Mouse (Mus musculus): Measurements from ENCODE around the gene Jam3. TPM values are rescaled to one million over a fixed set of nuclear protein-coding genes. Genes with fewer than 3 reads are reported as not detected.

The Jam3 gene
- polyA plus RNA-seq, 1 experiment = not detected

DNA sequence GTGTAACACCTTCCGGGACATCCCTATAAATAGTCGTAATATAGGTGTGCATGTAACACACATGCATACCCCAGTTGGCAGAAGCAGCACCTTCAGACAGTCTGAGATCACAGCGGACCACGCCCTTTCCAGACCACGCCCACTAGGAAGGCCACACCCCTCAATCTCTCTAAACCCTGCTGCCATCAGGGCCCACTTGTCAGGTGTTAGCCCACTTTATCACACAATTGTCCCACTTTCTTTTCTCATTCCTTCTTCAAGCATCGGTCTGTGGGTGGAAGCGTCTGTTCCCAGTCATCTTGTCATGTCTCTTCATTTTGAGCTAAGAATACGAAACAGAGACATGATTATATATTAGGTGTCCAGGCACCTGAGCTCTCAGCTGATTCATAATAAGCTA, 35.2 kb upstream of the Jam3 start:
- Histone ChIP-seq H3K4me3 (ENCODE audit: insufficient read depth, low read depth, low read length) (no peak overlapping the region), H3K27ac (ENCODE audit: insufficient read depth, low read depth, low read length) (no peak overlapping the region), H3K4me1 (ENCODE audit: control insufficient read depth, insufficient read depth, low read length) (peaks cover 24% of the 10 kb centered on the region)
- no peak for TF ChIP-seq CTCF (IDR thresholded peaks at IDR 0.05; ENCODE audit: insufficient read depth, low read depth, low read length)
- TF ChIP-seq POLR2A (IDR thresholded peaks at IDR 0.05; ENCODE audit: insufficient read depth, low read depth, low read length) = no peak
- 87% methylated on average over 8 of the region's 8 CpGs for WGBS

DNA sequence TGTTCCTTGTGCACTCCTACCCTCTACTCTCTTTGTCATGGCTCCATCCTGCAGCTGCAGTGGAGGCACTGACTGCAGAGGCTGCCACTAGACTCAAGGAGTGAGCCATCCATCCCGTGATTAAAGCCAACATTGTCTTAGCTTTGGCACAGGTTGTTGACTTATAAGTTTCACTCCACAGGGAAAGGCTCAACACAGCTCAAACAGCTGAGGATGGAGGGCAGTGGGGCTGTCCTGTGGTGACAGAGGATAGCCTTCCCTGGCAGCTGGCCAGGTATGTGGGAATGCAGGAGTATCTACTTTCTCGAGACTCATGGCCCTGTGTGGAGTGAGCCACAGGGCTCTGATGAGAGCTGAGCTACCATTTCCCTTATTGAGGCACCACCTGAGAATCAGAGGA, 34.1 kb upstream of the Jam3 start:
- peaks cover 24% of the 10 kb centered on the region for H3K4me1 ChIP-seq (ENCODE audit: control insufficient read depth, insufficient read depth, low read length)
- WGBS = 80% methylated on average over 2 of the region's 2 CpGs
- TF ChIP-seq POLR2A (IDR thresholded peaks at IDR 0.05; ENCODE audit: insufficient read depth, low read depth, low read length) = no peak
- TF ChIP-seq CTCF (IDR thresholded peaks at IDR 0.05; ENCODE audit: insufficient read depth, low read depth, low read length) = no peak
- H3K4me3 ChIP-seq (ENCODE audit: insufficient read depth, low read depth, low read length) = no peak overlapping the region
- H3K27ac ChIP-seq (ENCODE audit: insufficient read depth, low read depth, low read length) = no peak overlapping the region

GRCm38 (mm10) chr9:27188677-27189241, 33.5 kb upstream of the Jam3 start:
- Histone ChIP-seq H3K27ac (ENCODE audit: insufficient read depth, low read depth, low read length) (no peak overlapping the region), H3K4me1 (ENCODE audit: control insufficient read depth, insufficient read depth, low read length) (peaks cover 24% of the 10 kb centered on the region), H3K4me3 (ENCODE audit: insufficient read depth, low read depth, low read length) (no peak overlapping the region)
- 89% methylated on average over 7 of the region's 7 CpGs for WGBS
- TF ChIP-seq POLR2A (IDR thresholded peaks at IDR 0.05; ENCODE audit: insufficient read depth, low read depth, low read length) (no peak), CTCF (IDR thresholded peaks at IDR 0.05; ENCODE audit: insufficient read depth, low read depth, low read length) (no peak)

DNA sequence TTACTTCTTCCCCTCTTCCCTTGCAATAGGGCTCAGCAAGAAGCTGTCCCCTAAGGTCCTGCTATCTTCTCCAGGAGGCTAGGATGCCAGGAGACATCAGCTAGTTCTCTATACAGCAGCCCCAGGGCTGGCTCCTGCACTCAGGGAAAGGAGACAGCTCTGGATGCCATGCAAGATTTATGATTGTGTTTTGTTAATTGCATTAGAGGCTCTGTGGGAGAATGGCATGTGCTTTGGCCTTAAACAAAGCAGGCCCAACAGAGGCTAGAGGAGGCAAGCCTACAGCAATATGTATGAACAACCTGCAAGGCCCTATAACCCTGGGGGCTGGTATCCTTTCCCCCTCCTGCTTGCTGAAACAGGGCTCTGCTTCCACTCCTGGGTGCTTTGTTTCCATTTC, 30.6 kb upstream of the Jam3 start:
- no peaks in the 10 kb centered on the region for H3K4me1 ChIP-seq (ENCODE audit: control insufficient read depth, insufficient read depth, low read length)
- TF ChIP-seq CTCF (IDR thresholded peaks at IDR 0.05; ENCODE audit: insufficient read depth, low read depth, low read length) = no peak
- no peak for TF ChIP-seq POLR2A (IDR thresholded peaks at IDR 0.05; ENCODE audit: insufficient read depth, low read depth, low read length)

GRCm38 (mm10) chr9:27182087-27182486, 26.9 kb upstream of the Jam3 start:
- 89% methylated on average over 5 of the region's 5 CpGs for WGBS
- no peak for TF ChIP-seq POLR2A (IDR thresholded peaks at IDR 0.05; ENCODE audit: insufficient read depth, low read depth, low read length)
- no peak for TF ChIP-seq CTCF (IDR thresholded peaks at IDR 0.05; ENCODE audit: insufficient read depth, low read depth, low read length)
- H3K27ac ChIP-seq (ENCODE audit: insufficient read depth, low read depth, low read length) = no peak overlapping the region
- H3K4me1 ChIP-seq (ENCODE audit: control insufficient read depth, insufficient read depth, low read length) = no peaks in the 10 kb centered on the region
- no peak overlapping the region for H3K4me3 ChIP-seq (ENCODE audit: insufficient read depth, low read depth, low read length)

More for the DNA sequence above, 30.6 kb upstream of the Jam3 start:
- no peak overlapping the region for H3K4me3 ChIP-seq (ENCODE audit: insufficient read depth, low read depth, low read length)
- no peak overlapping the region for H3K27ac ChIP-seq (ENCODE audit: insufficient read depth, low read depth, low read length)

DNA sequence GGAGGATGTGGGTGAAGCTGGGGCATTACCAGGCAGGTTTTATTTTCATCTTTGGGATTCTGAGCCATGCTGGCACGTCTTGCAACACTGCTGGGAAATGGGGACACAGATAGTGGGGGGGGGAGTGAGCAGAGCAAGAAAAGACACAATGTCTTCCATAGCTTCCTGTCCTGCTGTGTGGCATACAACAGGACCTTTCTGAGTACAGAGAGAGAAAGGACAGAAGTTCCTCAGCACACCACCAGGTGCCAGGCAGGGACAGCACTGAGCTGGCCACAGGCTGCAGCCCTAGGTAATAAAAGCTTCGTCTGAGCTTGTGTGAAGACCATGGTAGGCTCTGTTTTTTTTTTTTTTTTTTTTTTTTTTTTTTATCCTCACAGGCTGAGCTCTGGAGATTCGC, 25.3 kb upstream of the Jam3 start:
- TF ChIP-seq CTCF (IDR thresholded peaks at IDR 0.05; ENCODE audit: insufficient read depth, low read depth, low read length) (no peak), POLR2A (IDR thresholded peaks at IDR 0.05; ENCODE audit: insufficient read depth, low read depth, low read length) (no peak)
- no peak overlapping the region for H3K4me3 ChIP-seq (ENCODE audit: insufficient read depth, low read depth, low read length)
- H3K4me1 ChIP-seq (ENCODE audit: control insufficient read depth, insufficient read depth, low read length) = no peaks in the 10 kb centered on the region
- no peak overlapping the region for H3K27ac ChIP-seq (ENCODE audit: insufficient read depth, low read depth, low read length)
- WGBS = 65% methylated on average over 3 of the region's 3 CpGs

DNA sequence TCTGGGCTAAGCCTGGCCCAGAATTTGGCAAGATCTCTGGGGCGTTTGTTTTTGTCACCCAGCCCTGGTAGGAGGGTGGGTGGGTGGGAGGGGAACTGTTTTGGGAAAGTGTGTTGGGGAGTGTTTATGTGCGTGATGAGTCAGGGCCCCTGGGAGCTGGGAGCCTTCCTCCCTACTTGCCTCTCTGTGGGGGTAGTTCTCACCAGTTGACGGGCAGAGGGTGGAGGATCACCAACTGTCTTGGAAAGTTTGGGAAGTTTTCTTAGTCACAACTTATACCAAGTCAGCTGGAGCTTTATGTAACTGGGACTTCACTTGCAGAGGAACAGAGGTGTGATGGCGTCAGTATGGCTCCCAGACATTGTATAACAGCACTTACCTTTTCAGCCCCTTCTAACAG, 23.7 kb upstream of the Jam3 start:
- WGBS = 47% methylated on average over 4 of the region's 4 CpGs
- no peak overlapping the region for H3K27ac ChIP-seq (ENCODE audit: insufficient read depth, low read depth, low read length)
- TF ChIP-seq POLR2A (IDR thresholded peaks at IDR 0.05; ENCODE audit: insufficient read depth, low read depth, low read length) (no peak), CTCF (IDR thresholded peaks at IDR 0.05; ENCODE audit: insufficient read depth, low read depth, low read length) (no peak)
- no peaks in the 10 kb centered on the region for H3K4me1 ChIP-seq (ENCODE audit: control insufficient read depth, insufficient read depth, low read length)
- H3K4me3 ChIP-seq (ENCODE audit: insufficient read depth, low read depth, low read length) = no peak overlapping the region

DNA sequence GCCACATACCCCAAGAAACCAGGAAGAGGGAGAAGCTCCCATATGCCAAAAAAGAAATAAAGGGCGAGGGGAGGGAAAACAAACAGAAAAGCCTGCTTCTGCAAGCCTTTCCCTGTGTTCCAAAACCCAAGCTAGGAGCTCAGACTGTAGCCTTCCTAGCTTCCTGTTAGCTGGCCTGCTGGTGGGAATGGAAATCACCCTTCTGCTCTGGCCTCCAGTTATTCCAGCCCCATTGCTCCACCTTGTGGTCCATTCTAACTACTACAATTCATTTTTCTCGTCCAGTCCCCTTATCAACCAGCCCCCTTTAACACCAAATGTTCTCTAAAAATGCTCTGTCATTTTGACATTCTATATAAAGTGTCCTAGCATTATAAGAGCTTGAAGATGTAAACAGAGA, 20.9 kb upstream of the Jam3 start:
- no peak overlapping the region for H3K27ac ChIP-seq (ENCODE audit: insufficient read depth, low read depth, low read length)
- TF ChIP-seq CTCF (IDR thresholded peaks at IDR 0.05; ENCODE audit: insufficient read depth, low read depth, low read length) = 0 out of 2 replicates have a peak, but pooled peaks have one; percentile 9
- no peak for TF ChIP-seq POLR2A (IDR thresholded peaks at IDR 0.05; ENCODE audit: insufficient read depth, low read depth, low read length)
- no peaks in the 10 kb centered on the region for H3K4me1 ChIP-seq (ENCODE audit: control insufficient read depth, insufficient read depth, low read length)
- no peak overlapping the region for H3K4me3 ChIP-seq (ENCODE audit: insufficient read depth, low read depth, low read length)
- 32% methylated on average over 2 of the region's 2 CpGs for WGBS

DNA sequence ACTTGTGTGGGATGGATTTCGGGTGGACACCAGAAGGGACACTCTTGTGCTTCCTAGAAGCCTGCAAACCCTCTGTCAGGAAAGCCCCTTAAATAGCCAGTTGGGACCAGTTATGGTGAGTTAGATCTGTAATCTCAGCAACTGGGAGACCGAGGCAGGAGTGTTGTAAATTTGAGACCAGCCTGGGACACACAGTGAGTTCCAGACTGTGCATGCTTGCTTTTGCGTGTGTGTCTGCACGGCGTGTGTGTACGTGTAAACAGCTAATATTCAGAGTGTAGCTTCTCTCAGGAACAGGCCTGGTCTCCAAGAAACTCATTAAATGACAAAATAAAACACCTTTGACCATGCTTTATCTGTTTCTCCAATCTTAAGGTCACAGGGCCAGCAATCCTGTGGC, 20.5 kb upstream of the Jam3 start:
- no peak overlapping the region for H3K27ac ChIP-seq (ENCODE audit: insufficient read depth, low read depth, low read length)
- no peak overlapping the region for H3K4me3 ChIP-seq (ENCODE audit: insufficient read depth, low read depth, low read length)
- TF ChIP-seq CTCF (IDR thresholded peaks at IDR 0.05; ENCODE audit: insufficient read depth, low read depth, low read length) = no peak
- no peak for TF ChIP-seq POLR2A (IDR thresholded peaks at IDR 0.05; ENCODE audit: insufficient read depth, low read depth, low read length)
- H3K4me1 ChIP-seq (ENCODE audit: control insufficient read depth, insufficient read depth, low read length) = no peaks in the 10 kb centered on the region
- 94% methylated on average over 6 of the region's 6 CpGs for WGBS

DNA sequence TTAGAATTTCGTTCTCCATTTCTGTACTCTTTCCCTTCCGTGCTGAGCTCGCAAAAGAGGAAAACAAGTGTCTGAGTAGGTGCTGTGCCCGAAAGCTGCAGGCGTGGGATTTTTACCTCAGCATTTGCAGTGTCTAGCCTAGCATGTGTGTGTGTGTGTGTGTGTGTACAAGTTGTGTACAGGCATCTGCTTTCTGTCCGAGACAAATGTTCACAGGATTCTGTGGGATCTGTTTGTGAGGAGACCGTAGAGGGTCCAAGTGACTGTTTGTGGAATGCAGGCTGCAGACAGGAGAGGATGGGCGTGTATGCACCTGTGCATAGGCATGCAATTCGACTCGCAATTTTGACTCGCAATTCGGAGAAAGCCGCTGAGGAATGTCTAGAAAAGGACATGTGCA, 20.0 kb upstream of the Jam3 start:
- no peak overlapping the region for H3K27ac ChIP-seq (ENCODE audit: insufficient read depth, low read depth, low read length)
- H3K4me1 ChIP-seq (ENCODE audit: control insufficient read depth, insufficient read depth, low read length) = no peaks in the 10 kb centered on the region
- 91% methylated on average over 13 of the region's 13 CpGs for WGBS
- H3K4me3 ChIP-seq (ENCODE audit: insufficient read depth, low read depth, low read length) = no peak overlapping the region
- TF ChIP-seq POLR2A (IDR thresholded peaks at IDR 0.05; ENCODE audit: insufficient read depth, low read depth, low read length) = no peak
- TF ChIP-seq CTCF (IDR thresholded peaks at IDR 0.05; ENCODE audit: insufficient read depth, low read depth, low read length) = no peak
